10 mouse cellular contexts compared by ENCODE assay signal in the genomic region with DNA sequence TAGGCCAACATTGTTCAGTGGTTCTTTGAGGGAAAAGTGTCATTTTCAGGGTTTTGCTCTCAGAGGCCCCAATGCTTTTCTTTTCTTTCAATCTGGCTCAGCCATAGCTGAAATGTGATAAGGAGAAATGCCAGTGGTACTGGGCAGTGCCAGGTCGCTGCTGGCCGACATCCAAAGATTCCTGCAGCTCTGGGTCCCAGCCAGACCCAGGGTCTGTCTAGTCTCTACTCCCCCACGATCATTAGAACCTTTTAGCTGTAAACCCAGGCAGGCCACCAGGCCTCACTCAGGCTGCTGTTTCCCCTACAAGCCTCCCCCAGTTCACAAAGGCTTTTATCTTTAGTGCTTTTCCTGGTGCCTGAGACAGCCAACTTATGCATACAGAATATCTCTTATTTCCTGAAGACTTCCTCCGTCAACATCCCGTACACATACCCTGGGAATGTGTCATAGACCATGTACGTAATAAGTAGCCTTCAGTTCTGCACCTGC. TPM values are rescaled to one million over a fixed set of nuclear protein-coding genes. Genes with fewer than 3 reads are reported as not detected.
DNase-seq lines count a peak whose midpoint lies in the region; ATAC-seq and TF ChIP-seq lines count a peak whose summit lies in the region.
"Had no signal": no experiment of that assay in that cellular context is flagged by ENCODE, and none has a peak within 500 bp of the region (broad histone marks: within the 10 kb centered on the region; RNA-seq: fewer than 3 reads in every experiment).

No protein-coding gene starts in this region.

- H3K4me2 ChIP-seq in forebrain, embryonic 15.5 days (replicated peaks), result no peak overlapping the region
- H3K4me2 ChIP-seq in kidney, embryonic 15.5 days, result no peak overlapping the region
- no peak overlapping the region for H3K4me2 ChIP-seq in neural tube, embryonic 15.5 days
- H3K4me2 ChIP-seq: neural tube, embryonic 12.5 days had no signal

- intact Hi-C loops in left cerebral cortex, postnatal 4 days (cut with DNase I), result no loop called here
- intact Hi-C loops in left cerebral cortex, adult 2 months (cut with DNase I), result no loop called here

- no peak overlapping the region for H3K4me3 ChIP-seq in left cerebral cortex, adult 2 months
- H3K4me3 ChIP-seq in forebrain, embryonic 15.5 days, result no peak overlapping the region
- H3K4me3 ChIP-seq in kidney, embryonic 15.5 days (replicated peaks), result no peak overlapping the region
- no peak overlapping the region for H3K4me3 ChIP-seq in neural tube, embryonic 15.5 days (replicated peaks)
- H3K4me3 ChIP-seq: neural tube, embryonic 12.5 days had no signal

- no peak overlapping the region for H3K27ac ChIP-seq in left cerebral cortex, adult 2 months
- H3K27ac ChIP-seq in forebrain, embryonic 15.5 days (replicated peaks), result peak overlapping the region; percentile 74
- H3K27ac ChIP-seq in kidney, embryonic 15.5 days, result peak overlapping the region; percentile 71
- peak overlapping the region; percentile 65; the same call in 1 of the 2 replicates for H3K27ac ChIP-seq in neural tube, embryonic 15.5 days (replicated peaks)
- H3K27ac ChIP-seq: neural tube, embryonic 12.5 days had no signal

- peaks cover 53% of the 10 kb centered on the region for H3K4me1 ChIP-seq in forebrain, embryonic 15.5 days
- H3K4me1 ChIP-seq in kidney, embryonic 15.5 days, result peaks cover 62% of the 10 kb centered on the region
- H3K4me1 ChIP-seq in neural tube, embryonic 15.5 days, result peaks cover 49% of the 10 kb centered on the region

- ATAC-seq in forebrain, embryonic 15.5 days (replicated peaks), result peak; percentile 44
- ATAC-seq in kidney, embryonic 15.5 days (replicated peaks; ENCODE audit: low FRiP score), result peak; percentile 18; the same call in 1 of the 2 replicates
- ATAC-seq in neural tube, embryonic 15.5 days (ENCODE audit: low FRiP score), result no peak

- H3K9me3 ChIP-seq in forebrain, embryonic 15.5 days, result no peaks in the 10 kb centered on the region
- no peaks in the 10 kb centered on the region for H3K9me3 ChIP-seq in kidney, embryonic 15.5 days (replicated peaks)
- no peaks in the 10 kb centered on the region for H3K9me3 ChIP-seq in neural tube, embryonic 15.5 days (replicated peaks)
- H3K9me3 ChIP-seq: G1E; neural tube, embryonic 12.5 days had no signal

- H3K9ac ChIP-seq in forebrain, embryonic 15.5 days (replicated peaks), result no peak overlapping the region
- no peak overlapping the region for H3K9ac ChIP-seq in kidney, embryonic 15.5 days
- H3K9ac ChIP-seq in neural tube, embryonic 15.5 days (replicated peaks), result no peak overlapping the region
- H3K9ac ChIP-seq: neural tube, embryonic 12.5 days had no signal

- 0 out of 2 replicates have a peak, but pooled peaks cover 4% of the 10 kb centered on the region for H3K36me3 ChIP-seq in forebrain, embryonic 15.5 days
- H3K36me3 ChIP-seq in kidney, embryonic 15.5 days, result peaks cover 26% of the 10 kb centered on the region
- no peaks in the 10 kb centered on the region for H3K36me3 ChIP-seq in neural tube, embryonic 15.5 days
- H3K36me3 ChIP-seq: G1E had no signal

- no peak for TF ChIP-seq CTCF in left cerebral cortex, adult 2 months (IDR thresholded peaks at IDR 0.05)

- no peaks in the 10 kb centered on the region for H3K27me3 ChIP-seq in forebrain, embryonic 15.5 days
- H3K27me3 ChIP-seq in kidney, embryonic 15.5 days, result no peaks in the 10 kb centered on the region
- H3K27me3 ChIP-seq in neural tube, embryonic 15.5 days (replicated peaks), result no peaks in the 10 kb centered on the region
- H3K27me3 ChIP-seq: neural tube, embryonic 12.5 days had no signal

- WGBS in forebrain, embryonic 15.5 days, result 38% methylated on average over 6 of the region's 6 CpGs
- 39% methylated on average over 6 of the region's 6 CpGs for WGBS in kidney, embryonic 15.5 days
- 66% methylated on average over 6 of the region's 6 CpGs for WGBS in neural tube, embryonic 15.5 days

- DNase-seq in left cerebral cortex, postnatal 4 days, result peak; percentile 88
- no peak for DNase-seq in left cerebral cortex, adult 2 months (ENCODE audit: extremely low spot score in 1 of 2, low spot score in 2 of 2)
- peak; percentile 82 for DNase-seq in adrenal gland, postnatal 36 days
- DNase-seq in embryo, embryonic 11 days, result no peak
- DNase-seq in gastrocnemius, postnatal 25 days, result no peak

RNA-seq across cellular contexts. Expression of a gene that starts 26.4 kb away (rescaled TPM):
- total RNA-seq in left cerebral cortex, postnatal 4 days (2021), result under 1 TPM in 1 of 2 experiments, not detected in 1; 0.20 TPM
- total RNA-seq in left cerebral cortex, adult 2 months (2021), result under 1 TPM; 0.23 to 0.30 TPM
- 1 to 10 TPM; 5.5 to 5.9 TPM for total RNA-seq in adrenal gland, postnatal 36 days (2021)
- polyA plus RNA-seq in forebrain, embryonic 15.5 days (2015; fragmentation: Nextera tagmentation; extraction: Ambion mirVana), result 0.13 and 0.17 TPM in 2 replicates
- polyA plus RNA-seq in kidney, embryonic 15.5 days (2015; fragmentation: Nextera tagmentation; extraction: Ambion mirVana), result 0.48 and 0.57 TPM in 2 replicates
- 0.49 and 0.55 TPM in 2 replicates for polyA plus RNA-seq in neural tube, embryonic 15.5 days (2015; fragmentation: Nextera tagmentation; extraction: Ambion mirVana)
- total RNA-seq in gastrocnemius, postnatal 25 days (2021), result 10 to 100 TPM; 19.2 to 23.5 TPM
- polyA plus RNA-seq: G1E had no signal

RNA-seq across cellular contexts. Expression of a gene that starts 42.8 kb away (rescaled TPM):
- total RNA-seq in left cerebral cortex, postnatal 4 days (2021), result 10 to 100 TPM; 23.3 to 25.3 TPM
- 10 to 100 TPM; 24.9 to 25.3 TPM for total RNA-seq in left cerebral cortex, adult 2 months (2021)
- 10 to 100 TPM; 37.9 to 43.6 TPM for total RNA-seq in adrenal gland, postnatal 36 days (2021)
- 21.4 and 22.0 TPM in 2 replicates for polyA plus RNA-seq in forebrain, embryonic 15.5 days (2015; fragmentation: Nextera tagmentation; extraction: Ambion mirVana)
- polyA plus RNA-seq in kidney, embryonic 15.5 days (2015; fragmentation: Nextera tagmentation; extraction: Ambion mirVana), result 22.5 and 24.2 TPM in 2 replicates
- polyA plus RNA-seq in neural tube, embryonic 15.5 days (2015; fragmentation: Nextera tagmentation; extraction: Ambion mirVana), result 18.8 and 19.5 TPM in 2 replicates
- total RNA-seq in gastrocnemius, postnatal 25 days (2021), result 10 to 100 TPM; 30.4 to 31.2 TPM

Comparison
In these comparisons a context has a peak if more than half of its experiments do, and no peak if none do; other contexts are left out.
1. DNase-seq: peak in left cerebral cortex, postnatal 4 days (single experiment) and adrenal gland, postnatal 36 days (2 of 2); none in left cerebral cortex, adult 2 months (0 of 2), embryo, embryonic 11 days (single experiment) and gastrocnemius, postnatal 25 days (single experiment).
2. RNA of a gene that starts 26.4 kb away (total RNA-seq): 19.2 to 23.5 TPM in gastrocnemius, postnatal 25 days and 5.5 to 5.9 TPM in adrenal gland, postnatal 36 days; 0.23 to 0.30 TPM in left cerebral cortex, adult 2 months and 0.20 TPM in left cerebral cortex, postnatal 4 days; every median in the first group is over 4 times any median in the second.